Mouse (Mus musculus): ENCODE results near the gene Lce1a1.
"Not testable (repeated sequence)": the region's sequence is repeated elsewhere in the genome, so short reads cannot be mapped to it uniquely, and the experiment has no call there.

Gene Lce1a1

GRCm38 (mm10) chr3:92648207-92648606 lies at the start of gene Lce1a1:
Gene Lce1a1 (minus strand): TSS chr3:92648307.
- DNase-seq (ENCODE audit: low spot score): no peak

- no peak for DNase-seq (ENCODE audit: low spot score)
These were observed 46.5 kb upstream of the Lce1a1 start for GRCm38 (mm10) chr3:92694613-92695012.

GRCm38 (mm10) chr3:92691688-92692087 lies 43.6 kb upstream of the Lce1a1 start:
- DNase-seq (ENCODE audit: low spot score): no peak

- DNase-seq (ENCODE audit: low spot score): not testable (repeated sequence)
These were observed 41.0 kb upstream of the Lce1a1 start for GRCm38 (mm10) chr3:92689154-92689553.

GRCm38 (mm10) chr3:92687110-92687509 lies 39.0 kb upstream of the Lce1a1 start, which contains the start of gene Lce1d:
Gene Lce1d (minus strand): TSS chr3:92687210.
- no peak for DNase-seq (ENCODE audit: low spot score)

- DNase-seq (ENCODE audit: low spot score): no peak
These were observed 30.8 kb upstream of the Lce1a1 start, which contains the start of gene Lce1c for GRCm38 (mm10) chr3:92678947-92679346. Gene Lce1c (plus strand): TSS chr3:92679247.

- DNase-seq (ENCODE audit: low spot score): no peak
These were observed 22.1 kb upstream of the Lce1a1 start, which contains the start of gene Lce1a2 for GRCm38 (mm10) chr3:92670215-92670614. Gene Lce1a2 (minus strand): TSS chr3:92670315.

GRCm38 (mm10) chr3:92656826-92657225 lies 8.7 kb upstream of the Lce1a1 start, which contains the start of gene Lce1b:
Gene Lce1b (minus strand): TSS chr3:92656926.
- DNase-seq (ENCODE audit: low spot score): no peak

GRCm38 (mm10) chr3:92639854-92640253 lies 8.3 kb downstream of the Lce1a1 start:
- DNase-seq (ENCODE audit: low spot score): no peak

- DNase-seq (ENCODE audit: low spot score): no peak
These were observed 9.5 kb downstream of the Lce1a1 start for GRCm38 (mm10) chr3:92638653-92638991.

- DNase-seq (ENCODE audit: low spot score): no peak
These were observed 10.1 kb downstream of the Lce1a1 start for GRCm38 (mm10) chr3:92637745-92638652.

GRCm38 (mm10) chr3:92621560-92621959 lies 26.5 kb downstream of the Lce1a1 start, which contains the start of gene Lce6a:
Gene Lce6a (minus strand): TSS chr3:92621660.
- DNase-seq (ENCODE audit: low spot score): no peak

GRCm38 (mm10) chr3:92609804-92610203 lies 38.3 kb downstream of the Lce1a1 start:
- DNase-seq (ENCODE audit: low spot score): no peak

GRCm38 (mm10) chr3:92607392-92607791 lies 40.7 kb downstream of the Lce1a1 start, which contains the start of gene 2210017I01Rik:
Gene 2210017I01Rik (minus strand): TSS chr3:92607492.
- DNase-seq (ENCODE audit: low spot score): no peak

- no peak for DNase-seq (ENCODE audit: low spot score)
These were observed 45.9 kb downstream of the Lce1a1 start for GRCm38 (mm10) chr3:92602169-92602568.

- DNase-seq (ENCODE audit: low spot score): no peak
These were observed 47.7 kb downstream of the Lce1a1 start for GRCm38 (mm10) chr3:92600456-92600855.

- DNase-seq (ENCODE audit: low spot score): no peak
These were observed 48.1 kb downstream of the Lce1a1 start for GRCm38 (mm10) chr3:92599973-92600372.

- no peak for DNase-seq (ENCODE audit: low spot score)
These were observed 49.7 kb downstream of the Lce1a1 start for GRCm38 (mm10) chr3:92598429-92598828.
